Mouse (Mus musculus): ENCODE measurements around the gene Aatf. TPM values are rescaled to one million over a fixed set of nuclear protein-coding genes. Genes with fewer than 3 reads are reported as not detected.

Gene Aatf
- polyA plus RNA-seq, 1 experiment from 2014 or later: 63.6 TPM

- Histone ChIP-seq H3K9ac (ENCODE audit: low read depth, low read length) (no peak overlapping the region), H3K9me3 (ENCODE audit: control insufficient read depth, low read length) (no peaks in the 10 kb centered on the region), H3K36me3 (ENCODE audit: control insufficient read depth, insufficient read depth, low read length) (no peaks in the 10 kb centered on the region), H3K27ac (ENCODE audit: low read length) (no peak overlapping the region), H3K27me3 (replicated peaks; ENCODE audit: control insufficient read depth, insufficient read depth, low read length) (no peaks in the 10 kb centered on the region), H3K4me1 (ENCODE audit: control insufficient read depth, insufficient read depth, low read length) (peaks cover 6% of the 10 kb centered on the region; the same call in 1 of the 2 replicates), H3K4me3 (ENCODE audit: low read length) (no peak overlapping the region), H3K4me2 (ENCODE audit: low read depth, low read length) (no peak overlapping the region)
- WGBS: 94% methylated on average over 4 of the region's 4 CpGs
- no peak for ATAC-seq
These were observed 37.3 kb downstream of the Aatf start for GRCm38 (mm10) chr11:84475991-84476390.

- Histone ChIP-seq H3K4me2 (ENCODE audit: low read depth, low read length) (no peak overlapping the region), H3K36me3 (ENCODE audit: control insufficient read depth, insufficient read depth, low read length) (no peaks in the 10 kb centered on the region), H3K4me3 (ENCODE audit: low read length) (no peak overlapping the region), H3K9ac (ENCODE audit: low read depth, low read length) (no peak overlapping the region), H3K27ac (ENCODE audit: low read length) (peak overlapping the region; percentile 41; the same call in 1 of the 2 replicates), H3K27me3 (replicated peaks; ENCODE audit: control insufficient read depth, insufficient read depth, low read length) (no peaks in the 10 kb centered on the region), H3K9me3 (ENCODE audit: control insufficient read depth, low read length) (no peaks in the 10 kb centered on the region), H3K4me1 (ENCODE audit: control insufficient read depth, insufficient read depth, low read length) (no peaks in the 10 kb centered on the region; the same call in 1 of the 2 replicates)
- ATAC-seq: peak; percentile 67
- 63% methylated on average over 4 of the region's 4 CpGs for WGBS
These were observed 40.1 kb downstream of the Aatf start for GRCm38 (mm10) chr11:84473093-84473667.

GRCm38 (mm10) chr11:84464571-84464970 is 48.8 kb downstream of the Aatf start:
- no peak overlapping the region for H3K4me3 ChIP-seq (ENCODE audit: low read length)
- 66% methylated on average over 5 of the region's 5 CpGs for WGBS
- H3K4me2 ChIP-seq (ENCODE audit: low read depth, low read length): no peak overlapping the region
- no peak overlapping the region for H3K27ac ChIP-seq (ENCODE audit: low read length)
- ATAC-seq: no peak
- H3K27me3 ChIP-seq (replicated peaks; ENCODE audit: control insufficient read depth, insufficient read depth, low read length): no peaks in the 10 kb centered on the region
- H3K9me3 ChIP-seq (ENCODE audit: control insufficient read depth, low read length): no peaks in the 10 kb centered on the region
- no peak overlapping the region for H3K9ac ChIP-seq (ENCODE audit: low read depth, low read length)
- H3K36me3 ChIP-seq (ENCODE audit: control insufficient read depth, insufficient read depth, low read length): no peaks in the 10 kb centered on the region
- no peaks in the 10 kb centered on the region for H3K4me1 ChIP-seq (ENCODE audit: control insufficient read depth, insufficient read depth, low read length)

- Histone ChIP-seq H3K9me3 (ENCODE audit: control insufficient read depth, low read length) (no peaks in the 10 kb centered on the region), H3K9ac (ENCODE audit: low read depth, low read length) (no peak overlapping the region), H3K4me2 (ENCODE audit: low read depth, low read length) (no peak overlapping the region), H3K36me3 (ENCODE audit: control insufficient read depth, insufficient read depth, low read length) (no peaks in the 10 kb centered on the region), H3K4me3 (ENCODE audit: low read length) (no peak overlapping the region), H3K27me3 (replicated peaks; ENCODE audit: control insufficient read depth, insufficient read depth, low read length) (no peaks in the 10 kb centered on the region), H3K4me1 (ENCODE audit: control insufficient read depth, insufficient read depth, low read length) (no peaks in the 10 kb centered on the region), H3K27ac (ENCODE audit: low read length) (no peak overlapping the region)
- WGBS: 89% methylated on average over 7 of the region's 7 CpGs
- ATAC-seq: no peak
These were observed 59.4 kb downstream of the Aatf start for GRCm38 (mm10) chr11:84453901-84454300.

- Histone ChIP-seq H3K4me3 (ENCODE audit: low read length) (no peak overlapping the region), H3K4me2 (ENCODE audit: low read depth, low read length) (no peak overlapping the region), H3K4me1 (ENCODE audit: control insufficient read depth, insufficient read depth, low read length) (no peaks in the 10 kb centered on the region), H3K9me3 (ENCODE audit: control insufficient read depth, low read length) (no peaks in the 10 kb centered on the region), H3K9ac (ENCODE audit: low read depth, low read length) (no peak overlapping the region), H3K36me3 (ENCODE audit: control insufficient read depth, insufficient read depth, low read length) (no peaks in the 10 kb centered on the region), H3K27me3 (replicated peaks; ENCODE audit: control insufficient read depth, insufficient read depth, low read length) (no peaks in the 10 kb centered on the region), H3K27ac (ENCODE audit: low read length) (peak overlapping the region; percentile 75)
- ATAC-seq: peak; percentile 96
- WGBS: 74% methylated on average over 4 of the region's 4 CpGs
These were observed 70.6 kb downstream of the Aatf start for GRCm38 (mm10) chr11:84442554-84443331.

- Histone ChIP-seq H3K27me3 (replicated peaks; ENCODE audit: control insufficient read depth, insufficient read depth, low read length) (no peaks in the 10 kb centered on the region), H3K4me2 (ENCODE audit: low read depth, low read length) (no peak overlapping the region), H3K9me3 (ENCODE audit: control insufficient read depth, low read length) (no peaks in the 10 kb centered on the region), H3K4me3 (ENCODE audit: low read length) (no peak overlapping the region), H3K36me3 (ENCODE audit: control insufficient read depth, insufficient read depth, low read length) (no peaks in the 10 kb centered on the region), H3K27ac (ENCODE audit: low read length) (no peak overlapping the region), H3K4me1 (ENCODE audit: control insufficient read depth, insufficient read depth, low read length) (no peaks in the 10 kb centered on the region), H3K9ac (ENCODE audit: low read depth, low read length) (no peak overlapping the region)
- ATAC-seq: no peak
- 88% methylated on average over 3 of the region's 3 CpGs for WGBS
These were observed 72.9 kb downstream of the Aatf start for GRCm38 (mm10) chr11:84440402-84440801.

GRCm38 (mm10) chr11:84434879-84435278 is 78.4 kb downstream of the Aatf start:
- Histone ChIP-seq H3K36me3 (ENCODE audit: control insufficient read depth, insufficient read depth, low read length) (0 out of 2 replicates have a peak, but pooled peaks cover 7% of the 10 kb centered on the region), H3K27ac (ENCODE audit: low read length) (no peak overlapping the region), H3K4me3 (ENCODE audit: low read length) (no peak overlapping the region), H3K4me2 (ENCODE audit: low read depth, low read length) (no peak overlapping the region), H3K9me3 (ENCODE audit: control insufficient read depth, low read length) (no peaks in the 10 kb centered on the region), H3K4me1 (ENCODE audit: control insufficient read depth, insufficient read depth, low read length) (no peaks in the 10 kb centered on the region), H3K27me3 (replicated peaks; ENCODE audit: control insufficient read depth, insufficient read depth, low read length) (no peaks in the 10 kb centered on the region), H3K9ac (ENCODE audit: low read depth, low read length) (no peak overlapping the region)
- no peak for ATAC-seq
- 65% methylated on average over 6 of the region's 6 CpGs for WGBS

- peaks cover 3% of the 10 kb centered on the region for H3K4me1 ChIP-seq (ENCODE audit: control insufficient read depth, insufficient read depth, low read length)
- no peaks in the 10 kb centered on the region for H3K27me3 ChIP-seq (replicated peaks; ENCODE audit: control insufficient read depth, insufficient read depth, low read length)
- no peak for ATAC-seq
- H3K4me2 ChIP-seq (ENCODE audit: low read depth, low read length): no peak overlapping the region
- WGBS: 59% methylated on average over 4 of the region's 4 CpGs
- H3K9me3 ChIP-seq (ENCODE audit: control insufficient read depth, low read length): no peaks in the 10 kb centered on the region
- no peak overlapping the region for H3K9ac ChIP-seq (ENCODE audit: low read depth, low read length)
- 0 out of 2 replicates have a peak, but pooled peaks cover 7% of the 10 kb centered on the region for H3K36me3 ChIP-seq (ENCODE audit: control insufficient read depth, insufficient read depth, low read length)
- H3K4me3 ChIP-seq (ENCODE audit: low read length): no peak overlapping the region
- H3K27ac ChIP-seq (ENCODE audit: low read length): no peak overlapping the region
These were observed 83.0 kb downstream of the Aatf start for GRCm38 (mm10) chr11:84430336-84430735.

GRCm38 (mm10) chr11:84429581-84429980 is 83.7 kb downstream of the Aatf start:
- peaks cover 3% of the 10 kb centered on the region for H3K4me1 ChIP-seq (ENCODE audit: control insufficient read depth, insufficient read depth, low read length)
- H3K9ac ChIP-seq (ENCODE audit: low read depth, low read length): no peak overlapping the region
- no peaks in the 10 kb centered on the region for H3K27me3 ChIP-seq (replicated peaks; ENCODE audit: control insufficient read depth, insufficient read depth, low read length)
- 0 out of 2 replicates have a peak, but pooled peaks cover 7% of the 10 kb centered on the region for H3K36me3 ChIP-seq (ENCODE audit: control insufficient read depth, insufficient read depth, low read length)
- no peak; the same call in 1 of the 2 replicates for ATAC-seq
- no peak overlapping the region for H3K4me2 ChIP-seq (ENCODE audit: low read depth, low read length)
- no peaks in the 10 kb centered on the region for H3K9me3 ChIP-seq (ENCODE audit: control insufficient read depth, low read length)
- no peak overlapping the region for H3K27ac ChIP-seq (ENCODE audit: low read length)
- H3K4me3 ChIP-seq (ENCODE audit: low read length): no peak overlapping the region
- WGBS: 63% methylated on average over 1 of the region's 1 CpGs
